Mouse (Mus musculus) kidney, adult 9 months (tissue): ENCODE results near the gene Defa35.
A peak's percentile ranks its signal among the peaks of the same experiment; 100 is the strongest.
"Not testable (repeated sequence)": the region's sequence is repeated elsewhere in the genome, so short reads cannot be mapped to it uniquely, and the experiment has no call there.

Experiments used
- DNase-seq: peaks from one replicate; pipeline ENCODE4 v3.0.0; 2022

Defa35 gene

DNA sequence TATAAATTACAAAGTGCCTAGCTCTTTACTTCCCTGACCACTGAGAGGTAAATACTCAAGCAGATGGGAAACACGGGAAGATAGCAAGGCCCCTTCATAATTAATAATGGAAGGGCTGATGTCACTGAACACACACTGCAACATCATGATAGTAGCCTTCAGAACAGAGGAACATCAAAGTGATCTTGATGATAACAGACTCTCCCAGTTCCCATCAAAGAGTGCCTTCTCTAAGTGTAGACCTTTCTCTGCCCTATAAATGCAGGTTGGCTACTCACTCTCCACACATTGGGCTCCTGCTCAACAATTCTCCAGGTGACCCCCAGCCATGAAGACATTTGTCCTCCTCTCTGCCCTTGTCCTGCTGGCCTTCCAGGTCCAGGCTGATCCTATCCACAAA is at the start of gene Defa35:
Defa35 (plus strand) TSS at position 301 of the 400 bp plus-strand sequence.
- not testable (repeated sequence) for DNase-seq

DNA sequence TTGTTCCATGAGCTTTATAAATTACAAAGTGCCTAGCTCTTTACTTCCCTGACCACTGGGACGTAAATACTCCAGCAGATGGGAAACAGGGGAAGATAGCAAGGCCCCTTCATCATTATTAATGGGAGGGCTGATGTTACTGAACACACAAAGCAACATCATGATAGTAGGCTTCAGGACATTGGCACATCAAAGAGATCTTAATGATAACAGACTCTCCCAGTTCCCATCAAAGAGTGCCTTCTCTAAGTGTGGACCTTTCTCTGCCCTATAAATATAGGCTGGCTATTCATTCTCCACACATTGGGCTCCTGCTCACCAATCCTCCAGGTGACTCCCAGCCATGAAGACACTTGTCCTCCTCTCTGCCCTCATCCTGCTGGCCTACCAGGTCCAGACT is 39.6 kb upstream of the Defa35 start, which contains the start of gene Defa21:
Defa21 (plus strand) TSS at position 301 of the 400 bp plus-strand sequence.
- DNase-seq = not testable (repeated sequence)

- DNase-seq = not testable (repeated sequence)
These were observed 10.1 kb upstream of the Defa35 start, which contains the start of gene Defa23 for GRCm38 (mm10) chr8:21054747-21055146. TSS of gene Defa23 (plus strand) at chr8:21055047.

GRCm38 (mm10) chr8:21084142-21084541 is 19.3 kb downstream of the Defa35 start, which contains the start of gene Defa25:
TSS of gene Defa25 (plus strand) at chr8:21084442.
- DNase-seq = not testable (repeated sequence)

DNA sequence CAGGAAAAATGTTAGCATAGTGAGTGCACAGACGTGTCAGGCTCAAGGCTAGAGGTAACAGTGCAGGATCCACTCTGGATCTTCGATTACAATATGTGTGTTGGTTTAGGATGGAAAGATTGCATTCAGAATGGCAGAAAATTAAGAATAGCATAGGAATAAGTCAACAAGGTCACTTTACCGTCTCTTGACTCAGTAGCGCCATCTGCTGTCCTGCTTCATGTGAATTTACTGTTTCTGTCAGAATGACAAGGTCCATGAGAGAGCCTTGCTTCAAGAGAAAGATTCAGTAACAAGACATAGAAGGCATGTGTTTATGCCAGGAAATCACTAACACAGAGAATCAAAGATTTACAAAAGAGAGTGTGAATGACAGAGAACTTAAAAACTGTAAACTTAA is 28.3 kb downstream of the Defa35 start:
- DNase-seq = peak; percentile 18

DNA sequence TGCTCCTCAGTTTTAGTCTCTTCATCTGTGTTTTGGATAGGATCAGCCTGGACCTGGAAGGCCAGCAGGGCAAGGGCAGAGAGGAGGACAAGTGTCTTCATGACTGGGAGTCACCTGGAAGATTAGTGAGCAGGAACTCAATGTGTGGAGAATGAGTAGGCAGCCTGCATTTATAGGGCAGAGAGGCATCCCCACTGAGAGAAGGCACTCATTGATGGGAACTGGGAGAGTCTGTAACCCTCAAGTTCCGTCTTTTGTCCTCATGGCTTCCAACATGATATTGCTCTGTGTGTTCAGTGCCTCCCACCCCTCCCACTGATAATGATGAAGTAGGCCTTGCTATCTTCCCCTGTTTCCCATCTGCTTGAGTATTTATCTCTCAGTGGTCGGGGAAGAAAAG is 31.1 kb downstream of the Defa35 start, which contains the start of gene Gm14851:
Gm14851 (minus strand) TSS at position 101 of the 400 bp plus-strand sequence.
- not testable (repeated sequence) for DNase-seq
